Mouse (Mus musculus) forebrain, postnatal 0 days (tissue): ENCODE results near the gene Yju2. TPM values are rescaled to one million over a fixed set of nuclear protein-coding genes. Genes with fewer than 3 reads are reported as not detected.

Experiments used
- ATAC-seq: fragments of 200-750 bp; cut with Nextera tagmentation; 2 replicates; pipeline ENCODE4 v1.8.0; 2017; ENCODE audit warnings: mild to moderate bottlenecking, moderate library complexity
- DNase-seq: peaks from one replicate; pipeline ENCODE4 v3.0.0-alpha.2; 2015
- H3K27ac ChIP-seq: fragments of 300-500 bp; sonication (generic); 2 replicates; pipeline ENCODE4 v1.5.1; 2014; ENCODE audit warnings: low read depth, mild to moderate bottlenecking, antibody characterized with exemption, low read length, moderate library complexity, mixed read lengths
- H3K27me3 ChIP-seq: fragments of 300-500 bp; sonication (generic); 2 replicates; pipeline ENCODE4 v1.6.1; 2014; ENCODE audit warnings: mild to moderate bottlenecking, low read length, mixed read lengths; ENCODE audit not compliant: insufficient read depth
- H3K36me3 ChIP-seq: fragments of 300-500 bp; sonication (generic); 2 replicates; pipeline ENCODE4 v1.6.1; 2014; ENCODE audit warnings: mild to moderate bottlenecking, moderate library complexity; ENCODE audit not compliant: insufficient read depth
- H3K4me1 ChIP-seq: fragments of 300-500 bp; sonication (generic); 2 replicates; pipeline ENCODE4 v1.6.1; 2014; ENCODE audit warnings: antibody characterized with exemption; ENCODE audit not compliant: insufficient read depth
- H3K4me2 ChIP-seq: fragments of 300-500 bp; sonication (generic); 2 replicates; pipeline ENCODE4 v1.6.1; 2014; ENCODE audit warnings: low read depth, mild to moderate bottlenecking, moderate library complexity
- H3K4me3 ChIP-seq: fragments of 300-500 bp; sonication (generic); 2 replicates; pipeline ENCODE4 v1.5.1; 2014; ENCODE audit warnings: low read depth, low read length, mixed read lengths
- H3K9ac ChIP-seq: fragments of 300-500 bp; sonication (generic); 2 replicates; pipeline ENCODE4 v1.6.1; 2014; ENCODE audit warnings: mild to moderate bottlenecking
- H3K9me3 ChIP-seq: fragments of 300-500 bp; sonication (generic); 2 replicates; pipeline ENCODE4 v1.6.1; 2016; ENCODE audit warnings: low read length
- CTCF ChIP-seq: sonication (generic); IDR thresholded peaks from 2 replicates; pipeline ENCODE4 v1.5.1; 2016; ENCODE audit warnings: antibody characterized with exemption, control low read depth, low read depth
- WGBS: fragments of 180-500 bp; shearing (Covaris S2); extraction: QIAGEN DNeasy Blood & Tissue Kit; methylation state at CpG from one replicate; pipeline ENCODE4 v1.1.7; 2014; 5-methylcytosine and 5-hydroxymethylcytosine counted together
- polyA plus RNA-seq: library from polyadenylated mRNA; unstranded; fragments of >200 nt; fragmentation: Nextera tagmentation; extraction: Ambion mirVana; gene quantifications from 2 replicates; pipeline ENCODE4 v1.2.1, GENCODE M21; 2015
- total RNA-seq: library from RNA; depleted of rRNA; stranded (reverse); fragments of >200 nt; gene quantifications from 2 replicates; pipeline ENCODE4 v1.2.3, GENCODE M21; 2014

Yju2 gene
- total and polyA plus RNA-seq, 2 experiments from 2014 or later = 12.9 to 15.2 TPM

- no peak for DNase-seq
- H3K27me3 ChIP-seq = no peaks in the 10 kb centered on the region
- no peak overlapping the region for H3K4me2 ChIP-seq
- H3K4me1 ChIP-seq = peaks cover 12% of the 10 kb centered on the region
- H3K36me3 ChIP-seq = peaks cover 35% of the 10 kb centered on the region
- ATAC-seq = no peak
- H3K4me3 ChIP-seq = no peak overlapping the region
- no peak overlapping the region for H3K9ac ChIP-seq
- H3K27ac ChIP-seq = no peak overlapping the region
- no peak for TF ChIP-seq CTCF
- no peaks in the 10 kb centered on the region for H3K9me3 ChIP-seq
Observed at GRCm38 (mm10) chr17:55960791-55961190, 1.9 kb downstream of the Yju2 start.

DNA sequence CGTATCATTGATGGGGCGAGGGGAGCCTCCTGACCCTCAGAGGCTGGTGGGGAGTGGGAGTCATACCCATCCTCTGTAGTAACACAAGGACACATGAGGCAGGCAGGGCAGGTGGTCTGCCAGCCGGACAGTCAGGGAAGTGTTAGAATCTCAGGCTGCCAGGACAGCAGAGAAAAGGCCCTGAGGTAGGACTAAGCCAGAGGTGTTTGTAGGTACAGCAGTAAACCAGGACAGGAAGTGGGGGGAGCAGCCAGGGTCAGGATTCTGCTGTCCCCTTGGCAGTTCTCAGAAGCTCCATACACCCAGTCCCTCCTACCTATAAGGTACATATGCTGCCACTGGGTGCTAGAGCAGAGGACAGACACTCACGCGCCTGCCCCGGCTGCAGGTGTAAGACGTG is 2.7 kb downstream of the Yju2 start:
- ATAC-seq (no peak), DNase-seq (no peak)
- Histone ChIP-seq H3K4me1 (peaks cover 9% of the 10 kb centered on the region), H3K27ac (no peak overlapping the region), H3K4me3 (no peak overlapping the region), H3K27me3 (no peaks in the 10 kb centered on the region), H3K9me3 (no peaks in the 10 kb centered on the region), H3K9ac (no peak overlapping the region), H3K4me2 (no peak overlapping the region), H3K36me3 (peaks cover 43% of the 10 kb centered on the region)
- WGBS = 97% methylated on average over 7 of the region's 7 CpGs
- no peak for TF ChIP-seq CTCF

- DNase-seq (no peak), ATAC-seq (no peak)
- H3K27ac ChIP-seq = no peak overlapping the region
- TF ChIP-seq CTCF = no peak
- H3K4me1 ChIP-seq = peaks cover 5% of the 10 kb centered on the region; the same call in 1 of the 2 replicates
- peaks cover 55% of the 10 kb centered on the region for H3K36me3 ChIP-seq
- WGBS = 79% methylated on average over 14 of the region's 14 CpGs
- no peak overlapping the region for H3K9ac ChIP-seq
- H3K9me3 ChIP-seq = no peaks in the 10 kb centered on the region
- no peak overlapping the region for H3K4me3 ChIP-seq
- no peaks in the 10 kb centered on the region for H3K27me3 ChIP-seq
- no peak overlapping the region for H3K4me2 ChIP-seq
Observed at GRCm38 (mm10) chr17:55963171-55963570, 4.3 kb downstream of the Yju2 start.

- no peak for TF ChIP-seq CTCF
- ATAC-seq (no peak), DNase-seq (no peak)
- Histone ChIP-seq H3K9me3 (no peaks in the 10 kb centered on the region), H3K4me3 (no peak overlapping the region), H3K9ac (no peak overlapping the region), H3K4me1 (peaks cover under 1% of the 10 kb centered on the region; the same call in 1 of the 2 replicates), H3K36me3 (peaks cover 55% of the 10 kb centered on the region), H3K27ac (no peak overlapping the region), H3K27me3 (no peaks in the 10 kb centered on the region), H3K4me2 (no peak overlapping the region)
- 94% methylated on average over 10 of the region's 10 CpGs for WGBS
Observed at GRCm38 (mm10) chr17:55964496-55964895, 5.6 kb downstream of the Yju2 start.

- 87% methylated on average over 9 of the region's 9 CpGs for WGBS
- TF ChIP-seq CTCF = 0 out of 2 replicates have a peak, but pooled peaks have one; percentile 15
- Histone ChIP-seq H3K36me3 (peaks cover 55% of the 10 kb centered on the region), H3K9me3 (no peaks in the 10 kb centered on the region), H3K4me3 (no peak overlapping the region), H3K27me3 (no peaks in the 10 kb centered on the region), H3K4me1 (peaks cover 5% of the 10 kb centered on the region), H3K4me2 (no peak overlapping the region), H3K27ac (no peak overlapping the region), H3K9ac (no peak overlapping the region)
- ATAC-seq (no peak), DNase-seq (no peak)
Observed at GRCm38 (mm10) chr17:55964996-55965395, 6.1 kb downstream of the Yju2 start.

GRCm38 (mm10) chr17:55967186-55967585 is 8.3 kb downstream of the Yju2 start:
- Histone ChIP-seq H3K9me3 (no peaks in the 10 kb centered on the region), H3K4me2 (no peak overlapping the region), H3K4me3 (no peak overlapping the region), H3K36me3 (peaks cover 43% of the 10 kb centered on the region), H3K27me3 (no peaks in the 10 kb centered on the region), H3K27ac (no peak overlapping the region), H3K4me1 (peaks cover 13% of the 10 kb centered on the region), H3K9ac (no peak overlapping the region)
- DNase-seq (no peak), ATAC-seq (no peak)
- TF ChIP-seq CTCF = no peak
- 93% methylated on average over 4 of the region's 4 CpGs for WGBS

GRCm38 (mm10) chr17:55968210-55968609 is 9.3 kb downstream of the Yju2 start:
- Histone ChIP-seq H3K9ac (no peak overlapping the region), H3K27me3 (no peaks in the 10 kb centered on the region), H3K4me1 (peaks cover 13% of the 10 kb centered on the region), H3K9me3 (no peaks in the 10 kb centered on the region), H3K27ac (no peak overlapping the region), H3K36me3 (peaks cover 41% of the 10 kb centered on the region), H3K4me2 (no peak overlapping the region), H3K4me3 (no peak overlapping the region)
- WGBS = 73% methylated on average over 7 of the region's 7 CpGs
- TF ChIP-seq CTCF = no peak
- no peak for DNase-seq
- no peak for ATAC-seq
